Mouse (Mus musculus) liver, adult 2 months (tissue): ENCODE results near the gene Isyna1.

Experiments
- CTCF ChIP-seq: fragments of 200-500 bp; IDR thresholded peaks from 2 replicates; pipeline ENCODE4 v1.5.1; 2011; ENCODE audit warnings: low read depth, low read length, control low read depth
- POLR2A ChIP-seq: fragments of 200-500 bp; IDR thresholded peaks from 2 replicates; pipeline ENCODE4 v1.6.1; 2011; ENCODE audit warnings: low read length, control low read depth; ENCODE audit not compliant: insufficient read depth; ENCODE audit errors: extremely low read depth

DNA sequence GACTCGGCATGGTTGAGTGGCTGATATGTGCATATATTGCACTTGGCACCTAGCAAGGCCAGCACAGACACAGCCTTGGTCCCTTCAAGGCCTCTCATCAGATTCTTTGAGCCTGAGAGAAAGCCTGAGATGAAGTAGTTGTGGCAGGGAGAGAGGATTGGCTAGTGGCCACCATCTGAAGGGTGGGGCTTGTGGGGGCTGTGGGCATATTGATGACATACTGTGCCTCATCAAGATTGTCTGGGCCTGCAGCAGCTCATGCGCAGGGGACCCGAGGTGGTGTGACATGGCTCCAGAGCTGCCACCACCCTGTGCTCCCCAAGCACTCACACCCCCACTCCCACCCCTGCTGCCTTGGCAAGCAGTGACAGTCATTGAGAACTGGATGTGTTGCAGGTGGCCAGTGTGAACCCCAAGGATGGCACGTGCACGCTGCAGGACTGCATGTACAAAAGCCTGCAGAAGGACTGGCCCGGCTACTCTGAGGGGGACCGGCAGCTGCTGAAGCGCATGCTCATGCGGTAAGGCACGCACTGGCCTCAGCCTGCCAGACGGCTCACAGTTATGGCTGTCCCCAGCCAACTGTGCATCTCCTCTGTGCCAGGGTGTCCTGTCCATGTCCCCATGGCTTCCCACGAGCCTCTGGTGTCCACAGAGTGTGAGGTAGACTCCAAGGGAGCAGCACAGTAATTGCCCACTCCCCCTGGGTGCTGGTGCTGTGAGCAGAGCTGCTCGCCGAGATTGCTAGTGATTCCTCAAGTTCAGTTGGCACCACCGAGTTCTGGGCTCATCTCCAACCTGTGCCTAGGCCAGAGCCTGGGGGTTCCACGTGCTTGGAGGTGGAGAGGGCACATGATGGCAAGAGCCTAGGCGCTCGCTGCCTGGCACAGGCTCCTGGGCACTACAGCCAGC lies 10.4 kb upstream of the Isyna1 start:
- no peak for TF ChIP-seq CTCF
- no peak for TF ChIP-seq POLR2A
